17 mouse cellular contexts compared by ENCODE assay signal in the genomic region with DNA sequence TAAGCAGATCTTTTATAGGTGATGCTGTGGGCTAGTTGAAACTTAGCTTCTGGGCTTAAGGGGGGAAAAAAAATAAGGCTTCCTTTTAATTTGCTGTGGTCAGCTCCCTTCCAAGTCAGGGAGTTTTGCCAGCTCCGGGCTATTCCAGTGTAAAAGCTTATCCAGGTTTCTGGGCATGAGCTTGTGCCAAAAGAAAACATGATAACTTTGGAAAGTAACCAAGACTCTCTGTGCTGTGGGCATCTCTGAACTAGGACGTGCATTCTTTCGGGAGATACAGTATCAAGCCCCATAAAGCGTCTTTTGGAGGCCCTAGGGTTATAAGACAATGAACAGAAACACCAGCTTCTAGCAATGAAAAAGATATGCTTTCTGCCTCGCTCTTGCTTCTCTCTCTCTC.
DNase-seq lines count a peak whose midpoint lies in the region; ATAC-seq and TF ChIP-seq lines count a peak whose summit lies in the region.
"Had no signal": no experiment of that assay in that cellular context is flagged by ENCODE, and none has a peak within 500 bp of the region (broad histone marks: within the 10 kb centered on the region; RNA-seq: fewer than 3 reads in every experiment).

No protein-coding gene starts in this region.

- ATAC-seq in lung, embryonic 14.5 days (ENCODE audit: insufficient read depth) = no peak
- ATAC-seq: intestine, embryonic 15.5 days; midbrain, embryonic 13.5 days had no signal

- WGBS in heart, adult 2 months = 41% methylated on average over 5 of the region's 5 CpGs
- WGBS in lung, embryonic 14.5 days = 73% methylated on average over 5 of the region's 5 CpGs

- no peak overlapping the region for H3K9ac ChIP-seq in heart, adult 2 months (ENCODE audit: low read depth, low read length)
- H3K9ac ChIP-seq in lung, embryonic 14.5 days = no peak overlapping the region
- H3K9ac ChIP-seq: intestine, embryonic 15.5 days; liver, embryonic 15.5 days; midbrain, embryonic 13.5 days; neural tube, embryonic 12.5 days had no signal

- no peaks in the 10 kb centered on the region for H3K27me3 ChIP-seq in heart, adult 2 months (ENCODE audit: control insufficient read depth, insufficient read depth, low read length)
- H3K27me3 ChIP-seq in lung, embryonic 14.5 days (ENCODE audit: insufficient read depth, low read length) = no peaks in the 10 kb centered on the region
- H3K27me3 ChIP-seq in myocyte (ENCODE audit: control insufficient read depth, insufficient read depth, insufficient read length) = no peaks in the 10 kb centered on the region
- H3K27me3 ChIP-seq: intestine, embryonic 15.5 days; liver, embryonic 15.5 days; midbrain, embryonic 13.5 days; neural tube, embryonic 12.5 days had no signal

- H3K9me3 ChIP-seq in lung, embryonic 14.5 days (ENCODE audit: low read depth, low read length) = no peaks in the 10 kb centered on the region
- H3K9me3 ChIP-seq: intestine, embryonic 15.5 days; liver, embryonic 15.5 days had no signal

- intact Hi-C loops in heart, adult 2 months (cut with DNase I) = no loop called here

- no peak overlapping the region for H3ac ChIP-seq in myocyte (ENCODE audit: control insufficient read depth, insufficient read length)

- no peaks in the 10 kb centered on the region for H3K4me1 ChIP-seq in heart, adult 2 months (ENCODE audit: control insufficient read depth, insufficient read depth, low read length)
- H3K4me1 ChIP-seq in lung, embryonic 14.5 days (ENCODE audit: insufficient read depth) = no peaks in the 10 kb centered on the region
- H3K4me1 ChIP-seq: forebrain, embryonic 10.5 days; intestine, embryonic 15.5 days; liver, embryonic 15.5 days; midbrain, embryonic 13.5 days; neural tube, embryonic 12.5 days had no signal

- TF ChIP-seq POLR2A in heart, adult 2 months (IDR thresholded peaks at IDR 0.05; ENCODE audit: insufficient read depth, low read depth, low read length) = no peak
- TF ChIP-seq POLR2A in myocyte (IDR thresholded peaks at IDR 0.05; ENCODE audit: insufficient read length, low read depth) = no peak

- TF ChIP-seq CTCF in heart, adult 2 months (IDR thresholded peaks at IDR 0.05) = no peak
- no peak for TF ChIP-seq CTCF in lung, embryonic 14.5 days (IDR thresholded peaks at IDR 0.05; ENCODE audit: low read depth)

- no peak overlapping the region for H3K27ac ChIP-seq in heart, adult 2 months
- H3K27ac ChIP-seq in lung, embryonic 14.5 days (ENCODE audit: low read depth) = no peak overlapping the region
- H3K27ac ChIP-seq: forebrain, embryonic 10.5 days; intestine, embryonic 15.5 days; kidney, postnatal 0 days; liver, embryonic 15.5 days; midbrain, embryonic 13.5 days; neural tube, embryonic 12.5 days; stomach, postnatal 0 days had no signal

- TF ChIP-seq EP300 in heart, adult 2 months (IDR thresholded peaks at IDR 0.05; ENCODE audit: insufficient read depth, low read depth, low read length) = no peak

- no peak overlapping the region for H3K4me3 ChIP-seq in heart, adult 2 months
- no peak overlapping the region for H3K4me3 ChIP-seq in lung, embryonic 14.5 days (ENCODE audit: low read depth, low read length)
- no peak overlapping the region for H3K4me3 ChIP-seq in myocyte
- H3K4me3 ChIP-seq: forebrain, embryonic 10.5 days; intestine, embryonic 15.5 days; liver, embryonic 15.5 days; midbrain, embryonic 13.5 days; neural tube, embryonic 12.5 days had no signal

- H3K79me2 ChIP-seq in heart, adult 2 months (replicated peaks; ENCODE audit: control insufficient read depth, insufficient read depth, low read length) = no peaks in the 10 kb centered on the region
- H3K79me2 ChIP-seq in myocyte (ENCODE audit: control insufficient read depth, insufficient read depth) = no peaks in the 10 kb centered on the region

- DNase-seq in heart, adult 11 months = peak; percentile 74
- DNase-seq in heart, adult 2 months = no peak
- peak; percentile 10 for DNase-seq in lung, embryonic 14.5 days
- DNase-seq in lung, postnatal 4 days = no peak
- peak; percentile 37 for DNase-seq in fibroblast of lung, adult 2 months (ENCODE audit: low read depth)
- DNase-seq in layer of hippocampus, postnatal 10 days (ENCODE audit: low spot score in 2 of 2) = no peak
- no peak for DNase-seq in thymus, postnatal 25 days
- DNase-seq: cerebellum, adult 11 months; lung, postnatal 36 days had no signal

- H3K36me3 ChIP-seq in heart, adult 2 months (ENCODE audit: control insufficient read depth, insufficient read depth, low read length) = no peaks in the 10 kb centered on the region
- no peaks in the 10 kb centered on the region for H3K36me3 ChIP-seq in lung, embryonic 14.5 days (ENCODE audit: insufficient read depth)
- H3K36me3 ChIP-seq in myocyte (ENCODE audit: control insufficient read depth, insufficient read depth) = no peaks in the 10 kb centered on the region
- H3K36me3 ChIP-seq: forebrain, embryonic 10.5 days; intestine, embryonic 15.5 days; liver, embryonic 15.5 days; midbrain, embryonic 13.5 days; neural tube, embryonic 12.5 days had no signal

- H3K4me2 ChIP-seq in lung, embryonic 14.5 days = no peak overlapping the region
- peak overlapping the region; percentile 35 for H3K4me2 ChIP-seq in myocyte (ENCODE audit: low read depth)
- H3K4me2 ChIP-seq: intestine, embryonic 15.5 days; liver, embryonic 15.5 days; midbrain, embryonic 13.5 days; neural tube, embryonic 12.5 days had no signal

TF ChIP-seq in myocyte, 11 proteins besides CTCF, POLR2A, EP300 and RAD21:
- no peak for TF ChIP-seq TCF3 (IDR thresholded peaks at IDR 0.05; ENCODE audit: insufficient read length, low read depth)
- TF ChIP-seq USF1 (IDR thresholded peaks at IDR 0.05; ENCODE audit: low read depth) = no peak
- TF ChIP-seq MAX (IDR thresholded peaks at IDR 0.05; ENCODE audit: low read depth) = no peak
- no peak for TF ChIP-seq CEBPB (IDR thresholded peaks at IDR 0.05; ENCODE audit: insufficient read depth, poor library complexity, severe bottlenecking)
- no peak for TF ChIP-seq E2F4 (IDR thresholded peaks at IDR 0.05; ENCODE audit: insufficient read depth)
- TF ChIP-seq TCF12 (IDR thresholded peaks at IDR 0.05; ENCODE audit: insufficient read depth, poor library complexity, severe bottlenecking) = no peak
- TF ChIP-seq POLR2AphosphoS2 (IDR thresholded peaks at IDR 0.05; ENCODE audit: insufficient read length, low read depth) = no peak
- TF ChIP-seq SRF (IDR thresholded peaks at IDR 0.05; ENCODE audit: control insufficient read depth, insufficient read length, low read depth) = no peak
- no peak for TF ChIP-seq MYOD1 (IDR thresholded peaks at IDR 0.05; ENCODE audit: control insufficient read depth in 1 of 3, insufficient read length in 2 of 3, low read depth in 2 of 3)
- no peak for TF ChIP-seq REST (IDR thresholded peaks at IDR 0.05; ENCODE audit: insufficient read depth, insufficient read length)
- no peak for TF ChIP-seq MYOG (IDR thresholded peaks at IDR 0.05; ENCODE audit: control insufficient read depth in 1 of 3, insufficient read depth in 1 of 3, insufficient read length in 2 of 3, low read depth in 2 of 3)

Comparison
In these comparisons a context has a peak if more than half of its experiments do, and no peak if none do; other contexts are left out.
1. DNase-seq: peak in heart, adult 11 months (single experiment), lung, embryonic 14.5 days (single experiment) and fibroblast of lung, adult 2 months (single experiment); none in heart, adult 2 months (0 of 2), lung, postnatal 4 days (0 of 2), layer of hippocampus, postnatal 10 days (0 of 2) and thymus, postnatal 25 days (single experiment).